Mouse (Mus musculus) left cerebral cortex, adult 18-20 months (tissue): ENCODE data around the gene Txndc5. TPM values are rescaled to one million over a fixed set of nuclear protein-coding genes. Genes with fewer than 3 reads are reported as not detected.
A peak's percentile ranks its signal among the peaks of the same experiment; 100 is the strongest.

Experiments
- DNase-seq, 2 experiments: peaks; one replicate each; pipeline ENCODE4 v3.0.0; 2021 to 2022; ENCODE audit warnings: low spot score in 2 of 2, mixed read lengths in 1 of 2
- total RNA-seq, 2 experiments: library from RNA; stranded (reverse); gene quantifications; 2 replicates each; pipeline ENCODE4 v1.2.3; 2021

The Txndc5 gene
- total RNA-seq, 2 experiments from 2014 or later: 52.1 to 53.1 TPM

GRCm38 (mm10) chr13:38527041-38527796, 1.4 kb downstream of the Txndc5 start:
- DNase-seq: no peak

- no peak for DNase-seq
These were observed 2.5 kb downstream of the Txndc5 start for GRCm38 (mm10) chr13:38526116-38526515.

GRCm38 (mm10) chr13:38525261-38525660, 3.4 kb downstream of the Txndc5 start:
- DNase-seq: no peak

GRCm38 (mm10) chr13:38523231-38523630, 5.4 kb downstream of the Txndc5 start:
- DNase-seq: no peak

DNA sequence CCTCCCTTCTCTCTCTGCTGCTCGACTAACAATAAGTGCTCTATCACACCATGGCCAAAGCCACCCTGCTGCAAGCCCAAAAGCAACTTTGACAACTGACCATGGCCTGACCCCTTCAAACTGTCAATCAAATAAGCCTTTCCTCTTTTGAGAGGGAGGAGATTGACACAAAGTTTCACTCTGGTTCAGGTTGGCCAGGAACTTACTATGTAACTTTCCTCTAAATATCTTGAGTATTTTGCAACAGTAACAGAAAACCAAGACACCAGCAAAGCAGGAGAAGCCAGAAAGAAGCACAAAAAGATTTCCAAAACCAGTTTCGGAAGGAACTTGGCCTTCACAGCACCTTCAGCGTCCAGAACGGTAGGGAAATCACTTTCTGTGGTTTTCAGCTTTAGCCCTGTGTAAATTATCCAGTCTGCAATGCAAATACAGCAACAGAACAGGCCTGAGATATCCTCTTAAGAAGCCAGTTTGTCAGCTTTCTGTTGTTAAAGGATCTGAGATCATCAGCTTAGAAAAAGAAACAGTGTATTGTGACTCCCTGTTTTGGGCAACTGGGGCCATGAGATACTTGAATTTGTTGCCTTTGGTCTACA, 6.5 kb downstream of the Txndc5 start:
- DNase-seq: no peak

DNA sequence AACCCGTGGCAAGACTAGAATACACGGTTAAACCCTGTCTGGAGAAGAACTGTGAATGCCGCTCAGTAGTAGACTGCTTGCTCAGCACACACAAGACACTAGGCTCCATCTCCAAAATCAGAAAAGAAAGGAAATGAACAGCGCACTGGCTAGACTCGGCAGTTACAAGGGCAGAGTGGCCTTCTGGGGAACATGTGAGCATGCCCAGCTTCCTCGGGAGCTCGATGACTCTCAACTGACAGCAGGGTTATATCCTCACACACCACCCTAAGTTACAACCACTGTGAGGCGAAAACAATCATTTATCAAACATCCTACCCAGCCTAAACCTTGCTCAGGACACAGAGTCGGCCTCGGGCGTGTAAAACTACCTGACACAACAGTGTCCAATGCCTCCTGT, 8.3 kb downstream of the Txndc5 start:
- DNase-seq: no peak

- DNase-seq: no peak
These were observed 12.0 kb downstream of the Txndc5 start for GRCm38 (mm10) chr13:38516582-38516981.

DNA sequence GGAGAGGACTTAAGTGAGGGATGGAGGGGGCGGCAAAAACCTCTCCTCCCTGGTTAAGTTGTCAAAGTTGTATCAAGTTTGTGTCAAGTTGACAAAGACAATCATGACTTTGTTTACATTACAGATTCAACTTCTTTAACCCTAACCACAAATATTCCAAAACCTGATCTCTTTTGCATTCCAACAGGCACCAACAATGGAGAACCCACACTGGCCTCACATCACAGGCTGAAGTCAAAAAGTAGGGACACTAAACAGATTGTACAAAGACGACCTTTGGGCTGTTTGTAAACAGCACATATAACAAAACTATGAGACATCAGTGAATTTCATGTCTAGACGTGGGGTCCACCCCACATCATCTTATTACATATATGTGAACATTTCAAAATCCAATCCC, 12.8 kb downstream of the Txndc5 start:
- DNase-seq: no peak

DNA sequence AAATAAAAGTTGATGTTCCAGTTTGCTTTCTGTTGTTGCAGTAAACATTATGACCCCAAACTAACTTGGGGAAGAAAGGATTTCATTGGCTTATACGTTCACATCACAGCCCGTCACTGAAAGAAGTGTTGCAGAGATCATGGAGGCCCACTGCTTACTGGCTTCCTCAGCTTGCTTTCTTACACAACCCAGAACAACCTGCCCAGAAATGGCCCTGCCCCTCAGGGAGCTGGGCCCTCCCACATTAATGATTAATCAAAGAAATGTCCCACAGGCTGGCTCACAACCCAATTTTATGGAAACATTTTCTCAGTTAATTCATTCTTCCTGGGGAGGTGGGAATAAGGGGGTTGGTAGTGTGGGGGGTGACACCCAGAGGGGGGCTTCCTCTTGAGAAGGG, 13.2 kb downstream of the Txndc5 start:
- no peak for DNase-seq

DNA sequence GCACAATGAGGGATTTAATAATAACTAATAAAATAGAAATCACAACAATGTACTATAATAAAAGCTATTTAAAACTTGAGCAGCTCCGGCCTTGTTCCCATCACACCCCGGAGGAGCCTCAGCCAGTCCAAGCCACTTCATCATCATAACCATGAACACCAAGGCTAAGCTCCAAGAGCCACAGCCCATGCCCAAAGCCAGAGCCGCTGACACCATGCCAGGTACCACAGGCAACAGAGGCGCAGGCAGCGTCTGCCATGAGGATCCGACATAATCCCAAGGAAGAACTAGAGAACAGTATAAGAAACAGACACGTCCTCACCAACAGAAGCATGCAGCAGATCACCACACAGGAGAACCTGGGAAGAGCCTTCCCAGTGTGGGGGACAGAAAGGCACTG, 14.7 kb downstream of the Txndc5 start:
- DNase-seq: no peak

- DNase-seq: no peak
These were observed 16.6 kb downstream of the Txndc5 start for GRCm38 (mm10) chr13:38511979-38512378.

DNA sequence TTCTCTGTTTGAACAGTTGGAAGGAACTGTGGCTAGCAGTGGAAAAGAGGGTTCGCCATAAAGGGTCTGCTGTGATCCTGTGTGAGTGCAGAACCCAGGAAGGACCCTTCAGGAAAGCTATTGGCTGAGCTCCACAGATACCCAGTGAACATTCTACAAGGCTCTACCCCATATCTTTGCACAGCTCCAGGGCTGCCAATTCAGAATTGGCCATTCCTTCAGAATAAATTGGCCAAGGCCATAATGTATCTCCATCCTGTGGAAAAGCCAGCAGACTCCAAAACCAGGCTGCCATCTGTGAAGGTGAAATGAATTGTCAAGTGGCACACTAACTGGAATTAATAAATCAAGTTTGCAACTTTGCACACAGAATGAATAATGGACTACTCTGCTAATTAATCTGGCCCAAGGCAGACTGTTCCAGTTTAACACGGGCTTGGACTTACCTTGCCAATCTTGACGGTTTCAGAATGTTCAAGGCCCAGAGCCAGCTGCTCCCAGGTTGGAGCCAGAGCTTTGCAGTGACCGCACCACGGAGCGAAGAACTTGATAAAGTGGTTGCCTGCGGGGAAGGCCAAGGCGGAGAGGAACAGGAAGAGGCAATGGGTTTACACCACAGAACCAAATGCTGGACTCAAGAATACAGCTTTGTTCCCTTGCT, 18.8 kb downstream of the Txndc5 start:
- DNase-seq: no peak

- no peak for DNase-seq
These were observed 21.7 kb downstream of the Txndc5 start for GRCm38 (mm10) chr13:38506936-38507335.

DNA sequence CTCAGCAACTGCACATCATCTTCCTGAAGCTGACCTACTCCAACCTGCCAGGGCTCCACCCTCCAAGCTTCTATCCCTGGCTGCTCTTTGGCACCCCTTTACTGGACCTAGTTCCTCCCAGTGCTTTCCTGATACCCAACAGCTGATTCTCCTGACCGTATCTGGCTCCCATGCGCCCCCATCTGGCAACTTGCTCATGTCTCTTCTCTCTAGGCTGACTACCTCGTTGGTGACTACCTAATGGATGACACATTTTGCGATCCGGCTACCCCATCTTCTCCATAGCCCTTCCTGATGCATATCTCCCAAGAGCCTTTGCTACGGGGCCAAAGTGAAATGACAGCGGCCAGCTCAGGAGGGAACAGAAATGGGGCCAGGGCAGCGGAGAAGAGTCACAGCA, 22.3 kb downstream of the Txndc5 start:
- DNase-seq: peak; percentile 45 to 49

DNA sequence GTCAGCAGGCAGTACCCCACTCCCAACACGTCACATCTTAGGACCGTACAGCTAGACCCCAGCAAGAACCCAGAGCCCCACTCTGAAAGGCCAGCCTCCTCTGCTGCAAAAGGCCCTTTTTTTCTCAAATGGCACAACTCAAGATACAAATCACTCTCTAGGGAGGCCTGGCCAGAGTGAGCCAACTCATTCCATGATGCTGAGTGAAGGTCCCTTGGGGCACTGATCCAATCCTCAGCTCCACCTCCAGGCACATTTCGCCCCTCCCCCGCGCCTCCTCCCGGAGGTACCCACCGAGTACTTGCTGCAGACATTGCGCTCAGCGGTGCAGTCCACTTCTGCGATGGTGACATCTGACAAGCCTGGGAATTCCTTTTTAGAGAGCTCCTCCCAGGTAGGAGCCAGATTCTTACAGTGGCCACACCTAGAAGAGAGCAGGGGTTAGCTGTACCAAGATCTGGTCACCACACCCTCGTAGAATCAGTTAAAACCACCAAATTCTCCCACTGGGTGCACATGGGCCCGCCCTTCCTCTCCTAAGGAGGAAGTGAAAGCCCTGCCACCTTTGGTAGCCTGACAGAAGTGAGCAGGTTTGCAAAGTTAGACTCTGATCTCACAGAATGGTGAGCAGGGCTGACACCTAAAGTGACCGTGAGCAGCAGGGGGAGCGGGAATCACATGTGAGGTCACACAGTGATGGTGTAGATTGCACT, 25.3 kb downstream of the Txndc5 start:
- DNase-seq: no peak

DNA sequence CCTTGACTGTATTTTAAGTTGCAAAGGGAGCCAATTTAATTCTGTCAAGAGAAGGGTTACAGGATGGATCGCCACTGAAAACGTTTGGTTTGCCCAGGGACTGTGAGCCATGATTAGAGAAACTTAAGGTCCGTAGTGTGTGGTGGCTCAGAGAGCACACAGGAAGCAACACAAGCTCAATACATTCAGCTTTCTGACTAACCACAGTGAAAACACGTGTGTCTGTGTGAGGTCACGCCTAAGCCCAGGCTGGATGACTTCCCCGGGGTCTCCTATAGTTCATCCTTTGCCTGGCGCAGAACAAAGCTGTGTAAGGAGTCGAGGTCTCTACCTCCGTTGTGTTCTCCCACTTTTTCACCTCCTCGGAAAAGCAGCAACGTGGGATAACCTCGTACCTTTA, 27.3 kb downstream of the Txndc5 start:
- DNase-seq: no peak

DNA sequence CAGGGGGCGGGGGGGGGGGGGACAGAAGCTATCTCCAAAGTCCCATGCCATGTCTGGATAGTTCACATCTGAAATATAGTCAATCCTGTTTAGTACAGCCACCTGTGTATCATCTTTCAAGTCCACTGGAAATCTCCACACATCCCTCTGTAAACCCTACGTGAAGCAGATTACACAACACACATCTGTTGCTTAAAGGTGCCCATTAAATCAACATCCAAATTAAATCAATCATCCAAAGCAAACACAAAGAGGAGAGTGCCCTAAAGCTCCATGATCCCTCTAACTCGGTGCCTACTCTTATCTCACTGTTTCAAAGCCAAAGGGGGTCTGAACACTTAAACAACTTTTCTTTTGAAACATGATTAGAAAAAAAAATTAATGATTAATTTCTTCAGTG, 31.9 kb downstream of the Txndc5 start:
- DNase-seq: no peak

DNA sequence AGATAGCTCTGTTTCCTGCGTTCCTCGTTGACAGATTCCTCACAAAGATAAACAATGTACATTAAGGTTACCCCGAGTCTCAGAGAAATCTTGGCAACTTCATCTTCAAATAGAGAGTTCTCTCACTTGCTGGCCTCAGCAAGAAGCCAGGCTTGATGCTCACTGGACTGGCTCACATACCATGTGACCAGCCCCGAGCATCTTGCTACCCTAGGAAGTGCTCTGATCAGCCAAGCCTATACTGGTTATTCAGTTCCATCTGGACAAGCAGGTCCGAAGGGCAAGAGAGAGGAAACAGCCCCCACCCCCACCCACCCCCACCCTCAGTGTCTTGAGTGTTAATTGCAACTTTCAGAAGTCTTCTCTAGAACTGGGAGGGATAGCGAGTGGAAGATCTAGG, 41.9 kb downstream of the Txndc5 start:
- no peak for DNase-seq

- no peak for DNase-seq
These were observed 43.9 kb downstream of the Txndc5 start for GRCm38 (mm10) chr13:38484701-38485100.

DNA sequence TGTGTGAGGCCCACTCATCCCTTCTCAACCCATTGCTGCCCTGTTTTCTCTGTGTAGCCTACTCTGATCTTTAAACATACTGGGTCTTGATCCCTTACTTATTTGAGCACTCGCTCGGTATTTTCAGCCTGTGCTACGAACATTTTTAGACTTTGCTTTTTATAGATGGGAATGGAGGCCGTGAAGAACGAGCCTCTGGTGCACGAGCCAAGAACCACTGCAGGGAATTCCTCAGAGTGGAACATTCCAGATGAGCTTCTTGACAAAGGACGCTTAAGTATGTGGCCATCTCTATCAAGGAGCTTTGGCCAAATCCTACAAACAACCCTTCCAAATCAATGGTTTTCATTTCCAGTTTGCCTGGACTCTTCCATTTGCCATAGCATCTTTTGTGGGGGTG, 47.6 kb downstream of the Txndc5 start:
- no peak for DNase-seq

DNA sequence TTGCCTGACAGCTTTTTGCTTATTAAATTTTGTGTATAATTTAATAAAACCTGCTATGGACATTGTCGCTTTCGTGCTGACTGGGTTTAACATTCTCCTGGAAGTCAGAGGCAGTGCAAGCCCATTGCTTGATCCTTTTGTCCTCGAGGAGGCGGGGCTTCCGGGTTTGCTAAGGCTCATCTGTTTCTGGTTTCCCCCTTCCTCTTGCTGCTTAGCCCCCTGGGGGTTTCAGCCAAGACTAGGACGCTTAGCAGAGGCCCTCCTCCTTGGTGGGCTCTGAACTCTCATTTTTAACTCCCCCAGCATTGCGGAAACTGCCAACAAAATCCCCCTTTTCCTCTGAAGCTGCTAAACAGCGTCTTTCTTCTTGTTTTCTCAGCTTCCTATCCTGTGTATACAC, 51.7 kb downstream of the Txndc5 start:
- DNase-seq: no peak

DNA sequence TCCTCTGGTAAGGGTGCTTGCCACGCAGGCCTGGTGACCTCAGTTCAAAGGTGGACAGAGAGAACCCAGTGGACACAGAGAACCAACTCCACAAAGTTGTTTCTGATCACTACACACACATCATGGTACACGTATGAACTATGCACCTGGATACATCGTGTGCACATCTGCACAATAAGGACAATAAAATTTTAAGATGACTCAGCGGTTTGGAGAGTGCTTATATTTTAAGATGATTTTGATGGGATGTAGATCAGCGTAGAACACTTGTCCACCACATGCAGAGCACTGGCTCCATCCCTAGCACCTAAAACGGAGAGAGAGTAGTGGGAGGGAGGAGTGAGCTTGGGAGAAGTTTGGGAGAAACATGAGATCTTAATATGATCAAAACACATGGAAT, 55.1 kb downstream of the Txndc5 start:
- DNase-seq: no peak
